Mouse (Mus musculus): Measurements from ENCODE around the gene Lce1a2.

GRCm38 (mm10) chr3:92637745-92638652 lies 32.1 kb downstream of the Lce1a2 start:
- no peak for TF ChIP-seq TAL1 (IDR thresholded peaks at IDR 0.05; ENCODE audit: low read length)
- no peak for TF ChIP-seq GATA1 (IDR thresholded peaks at IDR 0.05; ENCODE audit: low read length)
